Mouse (Mus musculus) intestine, embryonic 16.5 days (tissue): ENCODE measurements around the gene Crabp2. TPM values are rescaled to one million over a fixed set of nuclear protein-coding genes. Genes with fewer than 3 reads are reported as not detected.
"Not testable (repeated sequence)": the region's sequence is repeated elsewhere in the genome, so short reads cannot be mapped to it uniquely, and the experiment has no call there.

Experiments
- ATAC-seq: fragments of 200-750 bp; cut with Nextera tagmentation; 2 replicates; pipeline ENCODE4 v1.8.0; 2017; ENCODE audit warnings: moderate TSS enrichment, moderate library complexity
- H3K27ac ChIP-seq: fragments of 300-500 bp; sonication (generic); 2 replicates; pipeline ENCODE4 v1.5.1; 2014; ENCODE audit warnings: mild to moderate bottlenecking, low read length
- H3K27me3 ChIP-seq: fragments of 300-500 bp; sonication (generic); replicated peaks from 2 replicates; pipeline ENCODE4 v1.6.1; 2014; ENCODE audit warnings: low read length, control low read depth, mixed read lengths; ENCODE audit not compliant: control insufficient read depth, insufficient read depth
- H3K36me3 ChIP-seq: fragments of 300-500 bp; sonication (generic); 2 replicates; pipeline ENCODE4 v1.6.1; 2014; ENCODE audit warnings: low read length, control low read depth; ENCODE audit not compliant: control insufficient read depth, insufficient read depth
- H3K4me1 ChIP-seq: fragments of 300-500 bp; sonication (generic); 2 replicates; pipeline ENCODE4 v1.6.1; 2014; ENCODE audit warnings: low read length, control low read depth, mixed read lengths; ENCODE audit not compliant: control insufficient read depth, insufficient read depth
- H3K4me2 ChIP-seq: fragments of 300-500 bp; sonication (generic); 2 replicates; pipeline ENCODE4 v1.6.1; 2014; ENCODE audit warnings: low read depth, low read length, control low read depth
- H3K4me3 ChIP-seq: fragments of 300-500 bp; sonication (generic); 2 replicates; pipeline ENCODE4 v1.5.1; 2014; ENCODE audit warnings: mild to moderate bottlenecking, low read length
- H3K9ac ChIP-seq: fragments of 300-500 bp; sonication (generic); 2 replicates; pipeline ENCODE4 v1.6.1; 2014; ENCODE audit warnings: low read depth, low read length
- H3K9me3 ChIP-seq: fragments of 300-500 bp; sonication (generic); 2 replicates; pipeline ENCODE4 v1.6.1; 2016; ENCODE audit warnings: low read length, control low read depth; ENCODE audit not compliant: control insufficient read depth
- WGBS: fragments of 180-500 bp; shearing (Covaris S2); extraction: QIAGEN DNeasy Blood & Tissue Kit; methylation state at CpG from one replicate; pipeline ENCODE4 v1.1.7; 2014; 5-methylcytosine and 5-hydroxymethylcytosine counted together
- polyA plus RNA-seq: library from polyadenylated mRNA; unstranded; fragments of >200 nt; fragmentation: Nextera tagmentation; extraction: Ambion mirVana; gene quantifications from 2 replicates; pipeline ENCODE4 v1.2.1, GENCODE M21; 2015

Crabp2 gene
- 3.8 TPM in 2 replicates for polyA plus RNA-seq

GRCm38 (mm10) chr3:87948378-87949265 is at the start of gene Crabp2:
Gene Crabp2, plus strand, starts transcription at chr3:87948666.
- Histone ChIP-seq H3K4me1 (peaks cover 25% of the 10 kb centered on the region), H3K9ac (peak within 1 kb of the TSS; percentile 17), H3K36me3 (no peaks in the 10 kb centered on the region), H3K9me3 (no peaks in the 10 kb centered on the region), H3K4me3 (peak within 1 kb of the TSS; percentile 21), H3K27ac (no peak within 1 kb of the TSS), H3K4me2 (peak within 1 kb of the TSS; percentile 46), H3K27me3 (peaks cover 29% of the 10 kb centered on the region)
- 0 out of 2 replicates have a peak, but pooled peaks have one; percentile 16 for ATAC-seq
- 6% methylated on average over 35 of the region's 35 CpGs for WGBS

GRCm38 (mm10) chr3:87899266-87899665 is 49.2 kb upstream of the Crabp2 start:
- no peak overlapping the region for H3K27ac ChIP-seq
- no peak for ATAC-seq
- H3K4me3 ChIP-seq, result no peak overlapping the region
- no peaks in the 10 kb centered on the region for H3K4me1 ChIP-seq
- 66% methylated on average over 3 of the region's 3 CpGs for WGBS
- H3K27me3 ChIP-seq, result no peaks in the 10 kb centered on the region
- H3K4me2 ChIP-seq, result no peak overlapping the region
- no peak overlapping the region for H3K9ac ChIP-seq
- H3K36me3 ChIP-seq, result no peaks in the 10 kb centered on the region
- H3K9me3 ChIP-seq, result no peaks in the 10 kb centered on the region

- ATAC-seq, result no peak
- Histone ChIP-seq H3K36me3 (no peaks in the 10 kb centered on the region), H3K27ac (no peak overlapping the region), H3K9ac (no peak overlapping the region), H3K9me3 (no peaks in the 10 kb centered on the region), H3K4me1 (no peaks in the 10 kb centered on the region), H3K27me3 (no peaks in the 10 kb centered on the region), H3K4me3 (no peak overlapping the region), H3K4me2 (no peak overlapping the region)
- 85% methylated on average over 3 of the region's 3 CpGs for WGBS
Measured at GRCm38 (mm10) chr3:87899776-87900175, 48.7 kb upstream of the Crabp2 start.

- H3K9me3 ChIP-seq, result no peaks in the 10 kb centered on the region
- H3K27ac ChIP-seq, result no peak overlapping the region
- H3K27me3 ChIP-seq, result no peaks in the 10 kb centered on the region
- no peak overlapping the region for H3K4me2 ChIP-seq
- WGBS, result 24% methylated on average over 1 of the region's 1 CpGs
- no peak for ATAC-seq
- no peak overlapping the region for H3K9ac ChIP-seq
- no peaks in the 10 kb centered on the region for H3K36me3 ChIP-seq
- no peaks in the 10 kb centered on the region for H3K4me1 ChIP-seq
- no peak overlapping the region for H3K4me3 ChIP-seq
Measured at GRCm38 (mm10) chr3:87901036-87901624, 47.3 kb upstream of the Crabp2 start.

GRCm38 (mm10) chr3:87901959-87902358 is 46.5 kb upstream of the Crabp2 start:
- not testable (repeated sequence) for ATAC-seq

GRCm38 (mm10) chr3:87903821-87904220 is 44.6 kb upstream of the Crabp2 start:
- WGBS, result 50% methylated on average over 5 of the region's 5 CpGs

More at GRCm38 (mm10) chr3:87901959-87902358, 46.5 kb upstream of the Crabp2 start:
- not testable (repeated sequence) for H3K9me3 ChIP-seq, H3K27ac ChIP-seq, H3K36me3 ChIP-seq, H3K4me3 ChIP-seq, H3K4me1 ChIP-seq, H3K27me3 ChIP-seq, H3K4me2 ChIP-seq, H3K9ac ChIP-seq
- 79% methylated on average over 6 of the region's 6 CpGs for WGBS

GRCm38 (mm10) chr3:87905880-87906485 is 42.5 kb upstream of the Crabp2 start, which contains the start of gene Hdgf:
Gene Hdgf, plus strand, starts transcription at chr3:87906321.
- Histone ChIP-seq H3K27me3 (no peaks in the 10 kb centered on the region), H3K9ac (peak within 1 kb of the TSS; percentile 99), H3K27ac (peak within 1 kb of the TSS; percentile 95), H3K9me3 (no peaks in the 10 kb centered on the region), H3K4me3 (peak within 1 kb of the TSS; percentile 98), H3K4me2 (peak within 1 kb of the TSS; percentile 72), H3K4me1 (peaks cover 27% of the 10 kb centered on the region), H3K36me3 (no peaks in the 10 kb centered on the region)
- WGBS, result 1% methylated on average over 51 of the region's 57 CpGs
- peak; percentile 87 for ATAC-seq

More at GRCm38 (mm10) chr3:87903821-87904220, 44.6 kb upstream of the Crabp2 start:
- Histone ChIP-seq H3K4me3 (no peak overlapping the region), H3K27me3 (no peaks in the 10 kb centered on the region), H3K9ac (no peak overlapping the region), H3K27ac (no peak overlapping the region), H3K36me3 (no peaks in the 10 kb centered on the region), H3K9me3 (no peaks in the 10 kb centered on the region), H3K4me1 (peaks cover 11% of the 10 kb centered on the region), H3K4me2 (no peak overlapping the region)
- no peak for ATAC-seq

- peaks cover 31% of the 10 kb centered on the region for H3K4me1 ChIP-seq
- 1% methylated on average over 38 of the region's 47 CpGs for WGBS
- H3K27me3 ChIP-seq, result no peaks in the 10 kb centered on the region
- peak overlapping the region; percentile 98 for H3K4me3 ChIP-seq
- peak overlapping the region; percentile 72 for H3K4me2 ChIP-seq
- H3K27ac ChIP-seq, result peak overlapping the region; percentile 95
- H3K36me3 ChIP-seq, result no peaks in the 10 kb centered on the region
- no peaks in the 10 kb centered on the region for H3K9me3 ChIP-seq
- ATAC-seq, result peak; percentile 9
- H3K9ac ChIP-seq, result peak overlapping the region; percentile 99
Measured at GRCm38 (mm10) chr3:87906601-87906980, 41.9 kb upstream of the Crabp2 start.
